Comparison of ENCODE assay signal across 14 mouse cellular contexts in genomic region chr13:94038052-94038340, GRCm38 (mm10). TPM values are rescaled to one million over a fixed set of nuclear protein-coding genes. Genes with fewer than 3 reads are reported as not detected.
DNase-seq lines count a peak whose midpoint lies in the region; ATAC-seq and TF ChIP-seq lines count a peak whose summit lies in the region.
"Had no signal": no experiment of that assay in that cellular context is flagged by ENCODE, and none has a peak within 500 bp of the region (broad histone marks: within the 10 kb centered on the region; RNA-seq: fewer than 3 reads in every experiment).

No protein-coding gene starts in this region.

- H3K79me2 ChIP-seq in heart, adult 2 months (replicated peaks; ENCODE audit: control insufficient read depth, insufficient read depth, low read length): no peaks in the 10 kb centered on the region

- no peak for ATAC-seq in intestine, embryonic 16.5 days
- ATAC-seq in intestine, postnatal 0 days: no peak
- no peak for ATAC-seq in midbrain, postnatal 0 days (ENCODE audit: low FRiP score)
- ATAC-seq in neural tube, embryonic 15.5 days (ENCODE audit: low FRiP score): no peak
- ATAC-seq: activated CD4-positive, CD25-positive, alpha-beta regulatory T cell, adult 4 months had no signal

- no peak for TF ChIP-seq EP300 in heart, adult 2 months (IDR thresholded peaks at IDR 0.05; ENCODE audit: insufficient read depth, low read depth, low read length)

- TF ChIP-seq CTCF in heart, adult 2 months (IDR thresholded peaks at IDR 0.05): no peak
- TF ChIP-seq CTCF in intestine, postnatal 0 days (IDR thresholded peaks at IDR 0.05; ENCODE audit: low read depth): no peak
- no peak for TF ChIP-seq CTCF in midbrain, postnatal 0 days (IDR thresholded peaks at IDR 0.05)

- H3K27ac ChIP-seq in heart, adult 2 months: peak overlapping the region; percentile 68
- 0 out of 2 replicates have a peak overlapping the region, but pooled peaks have one; percentile 21 for H3K27ac ChIP-seq in intestine, embryonic 16.5 days (ENCODE audit: low read length)
- no peak overlapping the region for H3K27ac ChIP-seq in intestine, postnatal 0 days (ENCODE audit: low read depth, low read length)
- 0 out of 2 replicates have a peak overlapping the region, but pooled peaks have one; percentile 1 for H3K27ac ChIP-seq in midbrain, embryonic 10.5 days (replicated peaks)
- H3K27ac ChIP-seq in midbrain, postnatal 0 days (ENCODE audit: low read depth, low read length): no peak overlapping the region
- H3K27ac ChIP-seq in neural tube, embryonic 15.5 days (replicated peaks): 0 out of 2 replicates have a peak overlapping the region, but pooled peaks have one; percentile 15
- H3K27ac ChIP-seq: liver, embryonic 14.5 days; neural tube, embryonic 12.5 days had no signal

- WGBS in heart, adult 2 months: 31% methylated on average over 2 of the region's 2 CpGs
- 6% methylated on average over 2 of the region's 2 CpGs for WGBS in intestine, embryonic 16.5 days
- 13% methylated on average over 2 of the region's 2 CpGs for WGBS in intestine, postnatal 0 days
- WGBS in midbrain, embryonic 10.5 days: 55% methylated on average over 2 of the region's 2 CpGs
- WGBS in midbrain, postnatal 0 days: 26% methylated on average over 2 of the region's 2 CpGs
- 25% methylated on average over 2 of the region's 2 CpGs for WGBS in neural tube, embryonic 15.5 days

- no peak overlapping the region for H3K9ac ChIP-seq in heart, adult 2 months (ENCODE audit: low read depth, low read length)
- no peak overlapping the region for H3K9ac ChIP-seq in intestine, embryonic 16.5 days (ENCODE audit: low read depth, low read length)
- H3K9ac ChIP-seq in intestine, postnatal 0 days (ENCODE audit: low read depth, low read length): no peak overlapping the region
- no peak overlapping the region for H3K9ac ChIP-seq in midbrain, postnatal 0 days (replicated peaks; ENCODE audit: low read length, poor library complexity, severe bottlenecking)
- H3K9ac ChIP-seq in neural tube, embryonic 15.5 days (replicated peaks): no peak overlapping the region
- H3K9ac ChIP-seq: liver, embryonic 14.5 days; neural tube, embryonic 12.5 days had no signal

- peaks cover 2% of the 10 kb centered on the region for H3K4me1 ChIP-seq in heart, adult 2 months (ENCODE audit: control insufficient read depth, insufficient read depth, low read length)
- 0 out of 2 replicates have a peak, but pooled peaks cover 3% of the 10 kb centered on the region for H3K4me1 ChIP-seq in intestine, embryonic 16.5 days (ENCODE audit: control insufficient read depth, insufficient read depth, low read length)
- no peaks in the 10 kb centered on the region for H3K4me1 ChIP-seq in intestine, postnatal 0 days (replicated peaks; ENCODE audit: control insufficient read depth, insufficient read depth, low read length)
- peaks cover 10% of the 10 kb centered on the region for H3K4me1 ChIP-seq in midbrain, embryonic 10.5 days
- no peaks in the 10 kb centered on the region; the same call in 1 of the 2 replicates for H3K4me1 ChIP-seq in midbrain, postnatal 0 days (ENCODE audit: insufficient read depth, low read length)
- peaks cover 11% of the 10 kb centered on the region for H3K4me1 ChIP-seq in neural tube, embryonic 15.5 days

- peaks cover 3% of the 10 kb centered on the region; the same call in 1 of the 2 replicates for H3K36me3 ChIP-seq in heart, adult 2 months (ENCODE audit: control insufficient read depth, insufficient read depth, low read length)
- no peaks in the 10 kb centered on the region for H3K36me3 ChIP-seq in intestine, embryonic 16.5 days (ENCODE audit: control insufficient read depth, insufficient read depth, low read length)
- no peaks in the 10 kb centered on the region for H3K36me3 ChIP-seq in intestine, postnatal 0 days (ENCODE audit: control insufficient read depth, insufficient read depth)
- no peaks in the 10 kb centered on the region for H3K36me3 ChIP-seq in midbrain, embryonic 10.5 days
- no peaks in the 10 kb centered on the region for H3K36me3 ChIP-seq in midbrain, postnatal 0 days (ENCODE audit: insufficient read depth, low read length)
- H3K36me3 ChIP-seq in neural tube, embryonic 15.5 days: no peaks in the 10 kb centered on the region
- H3K36me3 ChIP-seq: neural tube, embryonic 12.5 days had no signal

- H3K4me2 ChIP-seq in intestine, embryonic 16.5 days (ENCODE audit: low read depth, low read length): no peak overlapping the region
- H3K4me2 ChIP-seq in intestine, postnatal 0 days (replicated peaks; ENCODE audit: low read depth): no peak overlapping the region
- H3K4me2 ChIP-seq in midbrain, postnatal 0 days (ENCODE audit: low read depth, low read length, poor library complexity, severe bottlenecking): no peak overlapping the region
- H3K4me2 ChIP-seq in neural tube, embryonic 15.5 days: no peak overlapping the region
- H3K4me2 ChIP-seq: neural tube, embryonic 12.5 days had no signal

- H3K4me3 ChIP-seq in heart, adult 2 months: no peak overlapping the region
- no peak overlapping the region for H3K4me3 ChIP-seq in intestine, embryonic 16.5 days (ENCODE audit: low read length)
- no peak overlapping the region for H3K4me3 ChIP-seq in intestine, postnatal 0 days (ENCODE audit: low read depth, low read length)
- H3K4me3 ChIP-seq in midbrain, embryonic 10.5 days: no peak overlapping the region
- no peak overlapping the region for H3K4me3 ChIP-seq in midbrain, postnatal 0 days (ENCODE audit: low read depth, low read length)
- H3K4me3 ChIP-seq in neural tube, embryonic 15.5 days (replicated peaks): no peak overlapping the region
- H3K4me3 ChIP-seq: neural tube, embryonic 12.5 days had no signal

- DNase-seq in heart, adult 2 months: no peak
- DNase-seq in heart, adult 9 months (ENCODE audit: low spot score in 2 of 2): no peak
- DNase-seq in midbrain, embryonic 10.5 days (ENCODE audit: low spot score): no peak
- DNase-seq in midbrain, postnatal 0 days (ENCODE audit: low spot score): no peak
- no peak for DNase-seq in gastrocnemius, postnatal 25 days
- DNase-seq: cerebellum, adult 11-12 months; embryo, embryonic 11 days; thymus, postnatal 4 days had no signal

- no peak for TF ChIP-seq POLR2A in heart, adult 2 months (IDR thresholded peaks at IDR 0.05; ENCODE audit: insufficient read depth, low read depth, low read length)

- intact Hi-C loops in heart, adult 2 months (cut with DNase I): no loop called here

- no peaks in the 10 kb centered on the region for H3K9me3 ChIP-seq in intestine, embryonic 16.5 days (ENCODE audit: control insufficient read depth, low read length)
- no peaks in the 10 kb centered on the region for H3K9me3 ChIP-seq in intestine, postnatal 0 days (ENCODE audit: control insufficient read depth)
- H3K9me3 ChIP-seq in midbrain, embryonic 10.5 days (replicated peaks): no peaks in the 10 kb centered on the region
- H3K9me3 ChIP-seq in midbrain, postnatal 0 days (ENCODE audit: low read length): no peaks in the 10 kb centered on the region
- H3K9me3 ChIP-seq in neural tube, embryonic 15.5 days (replicated peaks): no peaks in the 10 kb centered on the region
- H3K9me3 ChIP-seq: neural tube, embryonic 12.5 days had no signal

- H3K27me3 ChIP-seq in heart, adult 2 months (ENCODE audit: control insufficient read depth, insufficient read depth, low read length): no peaks in the 10 kb centered on the region
- H3K27me3 ChIP-seq in intestine, embryonic 16.5 days (replicated peaks; ENCODE audit: control insufficient read depth, insufficient read depth, low read length): no peaks in the 10 kb centered on the region
- no peaks in the 10 kb centered on the region for H3K27me3 ChIP-seq in intestine, postnatal 0 days (replicated peaks; ENCODE audit: control insufficient read depth, insufficient read depth, low read length)
- no peaks in the 10 kb centered on the region for H3K27me3 ChIP-seq in midbrain, embryonic 10.5 days (ENCODE audit: low read depth, poor library complexity, severe bottlenecking)
- H3K27me3 ChIP-seq in midbrain, postnatal 0 days (ENCODE audit: insufficient read depth, low read length): no peaks in the 10 kb centered on the region
- no peaks in the 10 kb centered on the region for H3K27me3 ChIP-seq in neural tube, embryonic 15.5 days (replicated peaks)
- H3K27me3 ChIP-seq: neural tube, embryonic 12.5 days had no signal

RNA-seq across cellular contexts. Expression of gene Lhfpl2, which starts 19.6 kb away (rescaled TPM):
- total RNA-seq in heart, adult 2 months (2021): 1 to 10 TPM; 2.8 to 4.0 TPM
- 3.5 and 9.6 TPM in 2 replicates for polyA plus RNA-seq in heart, adult 2 months (2012; rRNA removed)
- 15.1 and 15.4 TPM in 2 replicates for polyA plus RNA-seq in intestine, embryonic 16.5 days (2015; fragmentation: Nextera tagmentation; extraction: Ambion mirVana)
- 10.2 and 10.9 TPM in 2 replicates for polyA plus RNA-seq in intestine, postnatal 0 days (2015; fragmentation: Nextera tagmentation; extraction: Ambion mirVana)
- polyA plus RNA-seq in midbrain, embryonic 10.5 days (2016; fragmentation: Nextera tagmentation; extraction: Ambion mirVana): 18.0 and 19.0 TPM in 2 replicates
- 23.9 and 25.8 TPM in 2 replicates for total RNA-seq in midbrain, postnatal 0 days (2014; rRNA removed)
- polyA plus RNA-seq in midbrain, postnatal 0 days (2015; fragmentation: Nextera tagmentation; extraction: Ambion mirVana): 10.7 and 12.0 TPM in 2 replicates
- 18.2 and 19.4 TPM in 2 replicates for polyA plus RNA-seq in neural tube, embryonic 15.5 days (2015; fragmentation: Nextera tagmentation; extraction: Ambion mirVana)
- 1 to 10 TPM; 5.3 to 6.7 TPM for total RNA-seq in gastrocnemius, postnatal 25 days (2021)
- polyA plus RNA-seq: activated CD4-positive, CD25-positive, alpha-beta regulatory T cell, adult 4 months had no signal

Comparison
In these comparisons a context has a peak if more than half of its experiments do, and no peak if none do; other contexts are left out.
1. H3K27ac ChIP-seq: peak in heart, adult 2 months (single experiment), intestine, embryonic 16.5 days (single experiment), midbrain, embryonic 10.5 days (single experiment) and neural tube, embryonic 15.5 days (single experiment); none in intestine, postnatal 0 days (single experiment) and midbrain, postnatal 0 days (single experiment).